Mouse (Mus musculus) right cerebral cortex, adult 18-20 months (tissue): ENCODE results near the gene P2ry14.

ENCODE experiments used
- DNase-seq: peaks from one replicate; pipeline ENCODE4 v3.0.0; 2022; ENCODE audit warnings: mixed read lengths

P2ry14 gene

GRCm38 (mm10) chr3:59153424-59153823 lies at the start of gene P2ry14:
Gene P2ry14 (minus strand): TSS chr3:59153618.
- no peak for DNase-seq

- no peak for DNase-seq
Observed at GRCm38 (mm10) chr3:59197329-59197948, 44.0 kb upstream of the P2ry14 start.

GRCm38 (mm10) chr3:59194938-59195337 lies 41.5 kb upstream of the P2ry14 start, which contains the start of gene Gpr87:
Gene Gpr87 (minus strand): TSS chr3:59195104.
- DNase-seq = no peak

- DNase-seq = no peak
Observed at GRCm38 (mm10) chr3:59194099-59194498, 40.7 kb upstream of the P2ry14 start.

- no peak for DNase-seq
Observed at GRCm38 (mm10) chr3:59191674-59192073, 38.3 kb upstream of the P2ry14 start.

GRCm38 (mm10) chr3:59187336-59187735 lies 33.9 kb upstream of the P2ry14 start:
- DNase-seq = no peak

GRCm38 (mm10) chr3:59185662-59186061 lies 32.2 kb upstream of the P2ry14 start:
- DNase-seq = no peak

GRCm38 (mm10) chr3:59182129-59182528 lies 28.7 kb upstream of the P2ry14 start:
- no peak for DNase-seq

GRCm38 (mm10) chr3:59181134-59181533 lies 27.7 kb upstream of the P2ry14 start:
- no peak for DNase-seq

- no peak for DNase-seq
Observed at GRCm38 (mm10) chr3:59176871-59177270, 23.5 kb upstream of the P2ry14 start.

GRCm38 (mm10) chr3:59175234-59175633 lies 21.8 kb upstream of the P2ry14 start:
- DNase-seq = peak; percentile 27

GRCm38 (mm10) chr3:59174426-59175154 lies 21.2 kb upstream of the P2ry14 start:
- DNase-seq = no peak

GRCm38 (mm10) chr3:59169921-59170627 lies 16.7 kb upstream of the P2ry14 start:
- no peak for DNase-seq

GRCm38 (mm10) chr3:59169215-59169614 lies 15.8 kb upstream of the P2ry14 start:
- DNase-seq = no peak

- no peak for DNase-seq
Observed at GRCm38 (mm10) chr3:59168476-59168875, 15.1 kb upstream of the P2ry14 start.

- no peak for DNase-seq
Observed at GRCm38 (mm10) chr3:59167417-59168054, 14.1 kb upstream of the P2ry14 start.

GRCm38 (mm10) chr3:59160465-59160864 lies 7.0 kb upstream of the P2ry14 start:
- DNase-seq = no peak

- DNase-seq = no peak
Observed at GRCm38 (mm10) chr3:59157048-59157447, 3.6 kb upstream of the P2ry14 start.

GRCm38 (mm10) chr3:59155404-59155803 lies 2.0 kb upstream of the P2ry14 start:
- peak; percentile 61 for DNase-seq

GRCm38 (mm10) chr3:59154888-59155287 lies 1.5 kb upstream of the P2ry14 start:
- DNase-seq = no peak

- no peak for DNase-seq
Observed at GRCm38 (mm10) chr3:59150624-59151023, 2.8 kb downstream of the P2ry14 start.

- DNase-seq = peak; percentile 16
Observed at GRCm38 (mm10) chr3:59149646-59150045, 3.8 kb downstream of the P2ry14 start.

- DNase-seq = no peak
Observed at GRCm38 (mm10) chr3:59145194-59145593, 8.2 kb downstream of the P2ry14 start.
